Mouse (Mus musculus) right cerebral cortex, postnatal 4 days (tissue): ENCODE data around the gene Scd3.
"Not testable (repeated sequence)": the region's sequence is repeated elsewhere in the genome, so short reads cannot be mapped to it uniquely, and the experiment has no call there.

ENCODE experiments used
- DNase-seq: peaks from one replicate; pipeline ENCODE4 v3.0.0-alpha.2; 2022

Scd3 gene

GRCm38 (mm10) chr19:44238906-44239305, 35.8 kb downstream of the Scd3 start:
- no peak for DNase-seq

- DNase-seq: peak; percentile 28
Observed at GRCm38 (mm10) chr19:44245761-44246171, 42.7 kb downstream of the Scd3 start.

GRCm38 (mm10) chr19:44246341-44246911, 43.4 kb downstream of the Scd3 start:
- DNase-seq: no peak

GRCm38 (mm10) chr19:44247281-44248080, 44.4 kb downstream of the Scd3 start:
- no peak for DNase-seq

DNA sequence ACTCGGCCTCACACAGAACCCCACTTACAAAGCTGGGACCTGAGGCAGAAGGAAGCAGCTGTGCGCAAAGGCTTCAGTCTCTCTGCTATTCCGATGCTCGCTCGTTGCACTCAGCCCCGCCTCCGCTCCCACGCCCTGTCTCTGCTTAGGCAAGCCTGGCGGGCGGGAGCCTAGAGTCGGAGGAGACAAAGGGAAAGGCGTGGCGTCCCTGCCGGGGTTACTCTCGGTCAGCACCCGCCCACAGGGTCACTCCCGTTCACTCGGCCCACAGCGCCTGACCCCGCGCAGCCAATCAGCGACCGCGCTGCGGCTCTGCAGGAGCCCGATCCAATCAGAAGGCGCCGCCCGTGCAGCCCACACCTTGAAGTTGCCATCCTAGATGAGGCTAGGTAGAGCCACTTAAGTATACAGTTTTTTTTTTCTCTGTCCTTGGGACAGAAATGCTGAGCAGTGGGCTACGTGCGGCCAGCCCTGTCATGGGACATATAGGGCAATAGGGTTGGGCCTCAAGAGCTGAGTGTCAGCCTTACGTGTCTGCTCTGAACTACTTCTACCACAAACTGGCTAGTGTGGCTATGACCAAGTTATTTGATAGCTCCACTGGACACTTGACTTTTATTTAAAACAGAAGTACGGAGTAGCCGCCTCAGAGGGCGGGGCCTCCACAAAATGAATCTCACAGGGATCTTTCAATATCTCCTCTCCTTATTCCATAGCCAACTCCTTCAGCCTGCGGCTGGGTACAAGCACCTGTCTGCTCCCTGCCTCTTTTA, 45.2 kb downstream of the Scd3 start:
- peak; percentile 87 for DNase-seq

DNA sequence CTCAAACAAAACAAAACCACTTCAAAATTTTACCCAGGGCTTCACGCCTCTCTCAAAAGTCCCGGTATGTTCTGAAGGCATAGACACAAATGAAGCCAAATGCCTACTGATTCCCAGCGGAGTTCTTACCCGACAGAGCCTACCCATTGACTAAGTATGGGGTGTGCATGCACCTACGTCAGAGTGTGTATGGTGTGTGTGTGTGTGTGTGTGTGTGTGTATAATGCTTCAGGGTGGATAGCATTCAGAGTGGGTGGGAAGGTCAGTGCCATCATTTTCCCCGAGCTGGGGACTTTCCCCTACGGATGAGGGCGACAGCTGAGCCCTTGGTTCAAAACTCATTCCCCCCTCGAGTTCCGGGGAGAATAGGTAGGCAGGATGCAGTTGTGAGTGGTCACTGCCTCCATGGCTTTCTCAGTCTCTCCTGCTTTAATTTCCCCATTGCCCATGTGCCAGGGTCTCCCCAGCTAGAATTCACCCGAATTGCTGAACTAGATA, 45.8 kb downstream of the Scd3 start:
- DNase-seq: no peak

GRCm38 (mm10) chr19:44251138-44251537, 48.1 kb downstream of the Scd3 start:
- not testable (repeated sequence) for DNase-seq

GRCm38 (mm10) chr19:44251936-44252558, 49.0 kb downstream of the Scd3 start:
- no peak for DNase-seq

DNA sequence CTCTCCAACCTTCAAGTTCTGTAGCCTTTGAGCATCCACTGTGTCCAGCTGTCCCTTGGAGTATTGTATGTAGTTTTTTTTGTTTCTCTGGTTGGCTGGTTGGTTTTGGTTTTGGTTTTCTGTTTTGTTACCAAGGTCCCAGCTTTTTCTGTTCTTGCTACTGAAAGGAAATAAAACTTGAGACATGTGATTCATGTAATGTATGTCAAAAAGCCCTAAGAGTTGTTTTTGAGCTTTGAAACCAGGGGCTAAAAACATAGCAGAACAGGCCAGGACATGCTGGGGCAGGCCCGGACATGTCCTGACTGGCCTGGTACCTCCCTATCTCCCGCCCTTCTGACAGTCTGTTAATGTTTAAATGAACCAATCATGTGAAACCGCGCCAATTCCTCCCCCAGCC, 51.0 kb downstream of the Scd3 start:
- DNase-seq: not testable (repeated sequence)

DNA sequence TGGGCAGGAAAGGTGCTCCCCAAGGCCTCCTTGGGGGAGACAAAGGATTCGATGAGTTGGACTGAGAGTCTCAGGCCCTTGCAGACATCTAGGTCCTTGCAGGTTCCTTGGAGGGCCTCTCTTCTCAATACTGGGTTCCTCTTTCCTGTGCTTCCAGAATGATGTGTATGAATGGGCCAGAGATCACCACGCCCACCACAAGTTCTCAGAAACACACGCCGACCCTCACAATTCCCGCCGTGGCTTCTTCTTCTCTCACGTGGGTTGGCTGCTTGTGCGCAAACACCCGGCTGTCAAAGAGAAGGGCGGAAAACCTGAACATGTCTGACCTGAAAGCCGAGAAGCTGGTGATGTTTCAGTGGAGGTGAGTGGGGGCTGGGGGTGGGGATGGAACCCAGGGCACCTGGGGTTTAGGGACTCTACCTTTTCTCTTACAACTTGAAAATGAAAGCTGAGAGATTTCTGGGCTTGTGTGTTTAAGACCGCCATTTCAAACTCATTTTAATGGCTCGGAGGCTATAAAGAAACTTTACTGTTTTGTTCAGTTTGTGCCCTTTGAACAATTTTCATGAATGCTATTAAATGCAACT, 54.4 kb downstream of the Scd3 start:
- DNase-seq: no peak

- DNase-seq: no peak
Observed at GRCm38 (mm10) chr19:44259484-44259883, 56.4 kb downstream of the Scd3 start.

DNA sequence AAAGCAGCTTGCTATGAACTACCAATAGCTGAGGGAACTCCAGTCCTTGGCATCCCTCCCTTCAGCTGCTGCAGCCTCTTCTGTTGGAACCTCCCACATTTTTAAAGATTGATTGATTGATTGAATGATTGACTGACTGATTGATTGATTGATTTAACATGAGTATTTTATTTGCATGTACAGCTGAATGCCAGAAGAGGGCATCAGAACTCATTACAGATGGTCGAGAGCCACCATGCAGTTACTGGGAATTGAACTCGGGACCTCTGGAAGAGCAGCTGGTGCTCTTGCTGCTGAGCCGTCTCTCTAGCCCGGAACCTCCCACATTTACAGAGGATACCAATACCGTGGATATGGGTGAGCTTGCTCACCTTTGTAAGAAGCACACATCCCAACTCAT, 57.4 kb downstream of the Scd3 start:
- DNase-seq: no peak

DNA sequence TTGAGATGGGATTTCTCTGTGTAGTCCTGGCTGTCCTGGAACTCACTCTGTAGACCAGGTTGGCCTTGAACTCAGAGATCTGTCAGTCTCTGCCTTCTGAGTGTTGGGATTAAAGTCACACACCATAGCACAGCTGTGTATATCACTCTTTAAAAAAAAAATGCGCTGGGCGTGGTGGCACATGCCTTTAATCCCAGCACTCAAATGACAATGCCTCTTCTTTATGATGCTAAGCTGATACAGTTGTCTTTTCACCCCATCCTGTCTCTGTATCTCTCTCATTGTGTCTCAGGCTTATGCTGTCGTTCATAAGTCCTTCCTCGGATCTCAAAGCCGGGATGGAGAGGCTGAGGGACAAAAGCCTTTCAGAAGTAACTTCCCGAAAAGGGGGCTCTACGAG, 58.7 kb downstream of the Scd3 start:
- DNase-seq: no peak

DNA sequence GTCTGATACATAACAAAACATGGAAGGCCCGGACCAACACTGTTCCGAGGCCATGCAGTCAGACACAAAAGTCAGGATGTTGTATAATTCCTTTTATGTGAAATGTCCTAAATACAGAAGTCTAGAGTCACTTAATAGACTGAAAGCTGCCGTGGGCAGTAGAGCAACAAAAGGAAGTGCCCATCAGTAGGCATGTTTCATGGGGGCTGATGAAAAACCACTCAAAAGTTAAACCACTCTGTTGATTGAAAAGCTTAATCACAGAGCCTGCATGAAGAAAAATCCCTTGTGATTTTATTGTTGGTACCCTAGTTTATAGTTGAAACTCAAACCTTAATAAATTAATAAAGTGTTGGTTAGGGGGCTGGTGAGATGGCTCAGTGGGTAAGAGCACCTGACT, 60.5 kb downstream of the Scd3 start:
- no peak for DNase-seq

- no peak for DNase-seq
Observed at GRCm38 (mm10) chr19:44264226-44264625, 61.2 kb downstream of the Scd3 start.

- DNase-seq: no peak
Observed at GRCm38 (mm10) chr19:44265300-44265699, 62.2 kb downstream of the Scd3 start.

DNA sequence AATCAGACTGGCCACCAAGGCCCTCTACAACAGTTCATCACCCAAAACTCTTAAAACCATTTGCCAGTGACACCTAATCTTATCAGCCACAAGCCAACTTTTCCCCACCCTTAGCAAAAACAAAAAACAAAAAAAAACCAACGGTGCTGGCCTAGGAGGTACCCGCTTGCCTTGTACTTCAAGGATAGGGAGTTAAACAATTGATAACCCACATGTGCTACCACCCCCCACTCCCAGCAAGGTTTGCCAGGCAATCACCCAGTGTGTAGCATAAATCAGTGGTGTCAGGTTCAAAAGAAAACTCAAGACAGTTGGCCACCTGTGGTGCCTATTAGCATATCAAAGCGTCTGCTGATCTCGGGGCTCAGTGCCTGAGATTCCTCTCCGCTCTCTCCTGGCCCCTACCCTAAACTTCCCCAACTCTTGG, 62.9 kb downstream of the Scd3 start:
- DNase-seq: no peak

DNA sequence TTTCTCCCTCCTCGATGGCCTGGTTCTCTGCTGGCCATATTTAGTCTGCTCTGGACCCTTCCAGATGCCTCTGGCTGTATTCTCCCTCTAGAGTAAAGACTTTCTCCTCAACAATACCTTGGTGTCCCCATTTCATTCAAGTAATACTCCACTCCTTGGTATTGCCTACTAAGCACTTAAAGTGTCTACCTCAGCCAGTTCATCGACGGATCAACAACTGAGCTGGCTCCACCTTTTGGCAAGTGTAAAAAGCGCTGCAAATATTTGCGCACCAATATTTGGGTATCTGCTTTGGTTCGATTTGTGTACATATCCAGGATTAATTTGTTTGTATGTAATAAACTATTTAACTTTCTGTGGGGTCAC, 63.4 kb downstream of the Scd3 start:
- DNase-seq: no peak

GRCm38 (mm10) chr19:44266824-44267498, 63.9 kb downstream of the Scd3 start:
- DNase-seq: peak; percentile 76

- DNase-seq: no peak
Observed at GRCm38 (mm10) chr19:44267499-44268002, 64.5 kb downstream of the Scd3 start.

GRCm38 (mm10) chr19:44273711-44274110, 70.6 kb downstream of the Scd3 start:
- DNase-seq: no peak

GRCm38 (mm10) chr19:44274452-44274851, 71.4 kb downstream of the Scd3 start:
- no peak for DNase-seq
